Mouse (Mus musculus) limb, embryonic 14.5 days (tissue): ENCODE data around the gene Grm7. TPM values are rescaled to one million over a fixed set of nuclear protein-coding genes. Genes with fewer than 3 reads are reported as not detected.

Source experiments
- ATAC-seq: fragments of 200-750 bp; cut with Nextera tagmentation; 2 replicates; pipeline ENCODE4 v1.8.0; 2017; ENCODE audit warnings: low read depth, moderate number of reproducible peaks, moderate TSS enrichment; ENCODE audit not compliant: low FRiP score
- DNase-seq: peaks from one replicate; pipeline ENCODE4 v3.0.0-alpha.2; 2015; ENCODE audit warnings: low spot score
- H3K27ac ChIP-seq: fragments of 300-500 bp; sonication (generic); replicated peaks from 2 replicates; pipeline ENCODE4 v1.5.1; 2014; ENCODE audit warnings: low read depth, mild to moderate bottlenecking, low read length, moderate library complexity, mixed read lengths
- H3K27me3 ChIP-seq: fragments of 300-500 bp; sonication (generic); 2 replicates; pipeline ENCODE4 v1.6.1; 2014; ENCODE audit warnings: low read length, mixed read lengths; ENCODE audit not compliant: control insufficient read depth, insufficient read depth
- H3K36me3 ChIP-seq: fragments of 300-500 bp; sonication (generic); 2 replicates; pipeline ENCODE4 v1.6.1; 2014; ENCODE audit warnings: mild to moderate bottlenecking, low read length, moderate library complexity, mixed read lengths; ENCODE audit not compliant: control insufficient read depth, insufficient read depth
- H3K4me1 ChIP-seq: fragments of 300-500 bp; sonication (generic); 2 replicates; pipeline ENCODE4 v1.6.1; 2014; ENCODE audit warnings: antibody characterized with exemption, low read length, mixed read lengths; ENCODE audit not compliant: control insufficient read depth, insufficient read depth
- H3K4me2 ChIP-seq: fragments of 300-500 bp; sonication (generic); replicated peaks from 2 replicates; pipeline ENCODE4 v1.6.1; 2014; ENCODE audit warnings: low read depth, mild to moderate bottlenecking, low read length, moderate library complexity; ENCODE audit not compliant: severe bottlenecking
- H3K4me3 ChIP-seq: fragments of 300-500 bp; sonication (generic); replicated peaks from 2 replicates; pipeline ENCODE4 v1.5.1; 2014; ENCODE audit warnings: low read length
- H3K9ac ChIP-seq: fragments of 300-500 bp; sonication (generic); 2 replicates; pipeline ENCODE4 v1.6.1; 2014; ENCODE audit warnings: mild to moderate bottlenecking, low read depth, low read length, moderate library complexity; ENCODE audit not compliant: severe bottlenecking
- H3K9me3 ChIP-seq: fragments of 300-500 bp; sonication (generic); 2 replicates; pipeline ENCODE4 v1.6.1; 2016; ENCODE audit warnings: low read length; ENCODE audit not compliant: control insufficient read depth
- POLR2A ChIP-seq: fragments of 200-500 bp; IDR thresholded peaks from 2 replicates; pipeline ENCODE4 v1.8.0; 2012; ENCODE audit warnings: inconsistent platforms, mild to moderate bottlenecking, moderate library complexity, borderline replicate concordance; ENCODE audit not compliant: insufficient read depth, insufficient read length; ENCODE audit errors: extremely low read depth
- WGBS: fragments of 180-500 bp; shearing (Covaris S2); extraction: QIAGEN DNeasy Blood & Tissue Kit; methylation state at CpG from one replicate; pipeline ENCODE4 v1.1.7; 2014; 5-methylcytosine and 5-hydroxymethylcytosine counted together
- polyA plus RNA-seq, 2 experiments: library from polyadenylated mRNA; depleted of rRNA in 1 of 2; stranded (reverse) in 1 of 2; unstranded in 1 of 2; fragments of >200 nt; fragmentation: Nextera tagmentation in 1 of 2; extraction: Ambion mirVana in 1 of 2; gene quantifications; 2 replicates each; pipeline versions ENCODE4 v1.2.1 to v1.2.3; 2012 to 2014

The Grm7 gene
- polyA plus RNA-seq, 2 experiments, result 2.4 to 3.2 TPM

GRCm38 (mm10) chr6:111522122-111522521 lies 876.7 kb downstream of the Grm7 start:
- H3K27me3 ChIP-seq, result no peaks in the 10 kb centered on the region
- H3K4me2 ChIP-seq, result no peak overlapping the region
- no peak for ATAC-seq

GRCm38 (mm10) chr6:111529985-111530384 lies 884.6 kb downstream of the Grm7 start:
- 72% methylated on average over 2 of the region's 2 CpGs for WGBS
- H3K9me3 ChIP-seq, result no peaks in the 10 kb centered on the region
- no peak overlapping the region for H3K27ac ChIP-seq
- no peak for TF ChIP-seq POLR2A
- H3K4me3 ChIP-seq, result no peak overlapping the region
- H3K4me1 ChIP-seq, result no peaks in the 10 kb centered on the region
- no peak overlapping the region for H3K9ac ChIP-seq
- no peaks in the 10 kb centered on the region for H3K27me3 ChIP-seq
- no peaks in the 10 kb centered on the region for H3K36me3 ChIP-seq
- no peak overlapping the region for H3K4me2 ChIP-seq
- DNase-seq (no peak), ATAC-seq (no peak)

More at GRCm38 (mm10) chr6:111522122-111522521, 876.7 kb downstream of the Grm7 start:
- no peak overlapping the region for H3K4me3 ChIP-seq
- no peak overlapping the region for H3K27ac ChIP-seq
- H3K9ac ChIP-seq, result no peak overlapping the region
- no peaks in the 10 kb centered on the region for H3K9me3 ChIP-seq
- TF ChIP-seq POLR2A, result no peak
- no peaks in the 10 kb centered on the region for H3K36me3 ChIP-seq
- no peak for DNase-seq
- no peaks in the 10 kb centered on the region for H3K4me1 ChIP-seq

- H3K4me3 ChIP-seq, result no peak overlapping the region
- no peaks in the 10 kb centered on the region for H3K27me3 ChIP-seq
- 50% methylated on average over 1 of the region's 1 CpGs for WGBS
- TF ChIP-seq POLR2A, result no peak
- no peaks in the 10 kb centered on the region for H3K9me3 ChIP-seq
- H3K27ac ChIP-seq, result no peak overlapping the region
- H3K9ac ChIP-seq, result no peak overlapping the region
- H3K36me3 ChIP-seq, result no peaks in the 10 kb centered on the region
- no peaks in the 10 kb centered on the region for H3K4me1 ChIP-seq
- ATAC-seq, result 0 out of 2 replicates have a peak, but pooled peaks have one; percentile 19
- DNase-seq, result no peak
- H3K4me2 ChIP-seq, result no peak overlapping the region
These were observed 913.2 kb downstream of the Grm7 start for GRCm38 (mm10) chr6:111558588-111558987.

- TF ChIP-seq POLR2A, result no peak
- WGBS, result 74% methylated on average over 3 of the region's 3 CpGs
- H3K27me3 ChIP-seq, result no peaks in the 10 kb centered on the region
- H3K9me3 ChIP-seq, result no peaks in the 10 kb centered on the region
- no peak overlapping the region for H3K9ac ChIP-seq
- DNase-seq (no peak), ATAC-seq (no peak)
- no peaks in the 10 kb centered on the region for H3K4me1 ChIP-seq
- H3K4me3 ChIP-seq, result no peak overlapping the region
- no peak overlapping the region for H3K27ac ChIP-seq
- H3K4me2 ChIP-seq, result no peak overlapping the region
- H3K36me3 ChIP-seq, result no peaks in the 10 kb centered on the region
These were observed 914.1 kb downstream of the Grm7 start for GRCm38 (mm10) chr6:111559459-111559858.

- no peak for ATAC-seq
- Histone ChIP-seq H3K9me3 (no peaks in the 10 kb centered on the region), H3K27me3 (no peaks in the 10 kb centered on the region), H3K4me2 (no peak overlapping the region), H3K36me3 (no peaks in the 10 kb centered on the region), H3K9ac (no peak overlapping the region), H3K27ac (no peak overlapping the region), H3K4me1 (no peaks in the 10 kb centered on the region), H3K4me3 (no peak overlapping the region)
- WGBS, result 83% methylated on average over 7 of the region's 7 CpGs
- DNase-seq, result no peak
- no peak for TF ChIP-seq POLR2A
These were observed 916.0 kb downstream of the Grm7 start for GRCm38 (mm10) chr6:111561347-111561746.
